Mouse (Mus musculus): ENCODE data around the gene Zcchc7.
"Not testable (repeated sequence)": the region's sequence is repeated elsewhere in the genome, so short reads cannot be mapped to it uniquely, and the experiment has no call there.

The Zcchc7 gene

GRCm38 (mm10) chr4:44755553-44756133, at the start of gene Zcchc7:
Gene Zcchc7 (plus strand): TSS chr4:44755877.
- no peak for DNase-seq

DNA sequence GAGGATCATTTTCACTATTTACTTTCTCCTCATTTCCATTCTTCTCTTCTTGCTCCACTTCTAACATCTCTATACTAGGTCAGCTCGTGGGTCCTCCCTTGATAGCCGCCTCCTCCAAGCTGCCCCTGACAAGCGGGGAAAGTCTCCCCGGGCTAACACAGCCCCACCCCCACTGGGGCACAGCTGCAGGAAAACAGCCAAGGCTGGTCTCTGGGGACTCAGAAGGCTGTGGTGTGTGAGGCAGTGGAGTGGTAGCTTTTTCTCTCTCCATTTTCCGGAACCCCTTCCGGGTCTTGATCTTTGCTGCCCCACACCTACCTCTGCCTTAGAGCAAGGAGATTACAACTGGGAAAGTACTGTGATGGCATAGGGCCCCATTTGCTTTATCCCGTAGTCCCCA, 49.7 kb upstream of the Zcchc7 start:
- DNase-seq, result no peak

- no peak for DNase-seq
These were observed 48.8 kb upstream of the Zcchc7 start for GRCm38 (mm10) chr4:44706865-44707264.

- no peak for DNase-seq
These were observed 47.4 kb upstream of the Zcchc7 start for GRCm38 (mm10) chr4:44708311-44708710.

DNA sequence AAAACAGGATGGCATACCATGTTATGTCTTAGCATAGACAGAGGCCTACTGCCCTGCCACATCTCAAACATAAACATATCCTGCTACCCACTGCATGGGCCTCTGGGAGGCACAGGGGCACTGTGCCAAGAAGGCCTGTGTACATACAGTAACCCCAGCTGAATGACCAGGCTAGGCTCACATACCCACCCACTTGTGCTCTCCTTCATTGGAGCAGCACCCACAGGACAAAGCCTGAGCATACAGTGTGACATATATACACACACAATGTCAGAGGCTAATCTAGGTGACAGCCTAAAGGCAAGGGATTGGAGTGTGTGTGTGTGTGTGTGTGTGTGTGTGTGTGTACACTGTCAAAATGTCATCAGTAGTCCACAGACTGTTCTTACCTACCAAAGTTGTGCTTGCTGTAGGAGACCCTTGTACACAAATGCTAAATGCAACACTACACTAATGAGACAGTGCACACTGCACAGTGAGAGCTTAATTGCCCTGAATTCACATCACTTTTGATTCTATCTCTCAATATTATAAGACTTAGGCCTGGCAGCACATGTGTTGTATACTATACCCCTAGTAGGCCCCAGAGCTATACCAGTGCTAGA, 46.5 kb upstream of the Zcchc7 start:
- DNase-seq, result no peak

DNA sequence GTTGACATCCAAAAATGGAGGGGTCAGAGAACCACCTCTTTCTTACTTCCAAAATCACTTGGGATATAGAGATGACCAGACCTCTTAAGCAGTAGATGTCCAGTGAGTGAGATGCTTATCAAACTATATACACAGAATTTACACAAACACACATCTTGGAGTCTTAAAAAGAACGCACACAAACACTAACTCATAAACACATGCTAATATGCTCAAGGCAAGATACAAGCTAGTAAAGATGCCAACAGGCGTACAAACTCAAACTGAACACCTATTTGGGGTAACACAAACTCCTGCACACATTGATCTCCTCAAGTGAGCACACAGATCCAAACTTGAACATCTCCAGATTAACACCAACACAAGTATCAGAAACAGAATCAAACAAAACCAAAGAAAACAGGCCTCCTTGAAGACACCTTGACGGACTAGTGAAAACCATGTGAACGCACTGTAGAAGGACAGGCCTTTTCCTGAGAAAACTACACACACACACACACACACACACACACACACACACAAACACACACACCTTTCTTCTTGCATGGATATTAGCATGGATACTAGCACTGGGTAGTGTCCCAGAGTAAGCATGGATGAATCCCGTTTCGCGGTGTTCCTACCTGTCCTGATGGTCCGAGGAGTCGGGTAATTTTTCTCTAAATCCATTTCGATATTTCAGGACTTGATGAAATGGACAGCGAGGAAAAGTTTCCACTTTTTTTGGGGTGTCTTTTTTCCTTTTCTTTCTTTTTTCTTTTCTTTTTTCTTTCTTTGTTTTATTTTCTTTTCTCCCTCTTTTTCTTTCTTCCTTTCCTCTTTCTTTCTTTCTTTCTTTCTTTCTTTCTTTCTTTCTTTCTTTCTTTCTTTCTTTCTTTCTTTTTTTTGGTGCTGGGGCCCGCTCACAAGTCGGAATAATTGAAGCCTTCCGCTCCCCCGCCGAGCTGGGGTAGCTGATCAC, 45.7 kb upstream of the Zcchc7 start, which contains the start of gene Pax5:
TSS of gene Pax5 (minus strand) at position 748 of the 961 bp plus-strand sequence.
- no peak for DNase-seq

DNA sequence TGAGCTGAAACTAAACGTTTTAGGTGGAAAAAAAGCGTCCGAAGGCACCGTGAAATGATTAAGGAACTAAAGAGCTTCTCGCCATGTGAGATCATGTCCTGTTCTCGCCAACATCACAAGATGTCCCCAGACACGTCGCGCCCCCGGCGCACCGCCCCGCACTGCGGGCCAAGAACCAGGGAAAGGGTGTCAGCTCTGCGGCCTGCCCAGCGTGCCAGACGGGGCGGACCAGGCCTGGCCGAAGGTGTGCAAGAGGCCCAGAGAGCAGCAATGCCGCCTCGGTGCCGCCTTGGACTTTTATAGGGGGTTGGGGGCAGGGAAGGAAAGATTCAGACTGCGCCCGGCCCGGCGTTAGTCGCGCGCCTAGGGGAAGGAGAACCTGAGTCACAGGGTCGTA, 45.0 kb upstream of the Zcchc7 start:
- DNase-seq, result peak in 1 of 2 experiments; percentile 38

DNA sequence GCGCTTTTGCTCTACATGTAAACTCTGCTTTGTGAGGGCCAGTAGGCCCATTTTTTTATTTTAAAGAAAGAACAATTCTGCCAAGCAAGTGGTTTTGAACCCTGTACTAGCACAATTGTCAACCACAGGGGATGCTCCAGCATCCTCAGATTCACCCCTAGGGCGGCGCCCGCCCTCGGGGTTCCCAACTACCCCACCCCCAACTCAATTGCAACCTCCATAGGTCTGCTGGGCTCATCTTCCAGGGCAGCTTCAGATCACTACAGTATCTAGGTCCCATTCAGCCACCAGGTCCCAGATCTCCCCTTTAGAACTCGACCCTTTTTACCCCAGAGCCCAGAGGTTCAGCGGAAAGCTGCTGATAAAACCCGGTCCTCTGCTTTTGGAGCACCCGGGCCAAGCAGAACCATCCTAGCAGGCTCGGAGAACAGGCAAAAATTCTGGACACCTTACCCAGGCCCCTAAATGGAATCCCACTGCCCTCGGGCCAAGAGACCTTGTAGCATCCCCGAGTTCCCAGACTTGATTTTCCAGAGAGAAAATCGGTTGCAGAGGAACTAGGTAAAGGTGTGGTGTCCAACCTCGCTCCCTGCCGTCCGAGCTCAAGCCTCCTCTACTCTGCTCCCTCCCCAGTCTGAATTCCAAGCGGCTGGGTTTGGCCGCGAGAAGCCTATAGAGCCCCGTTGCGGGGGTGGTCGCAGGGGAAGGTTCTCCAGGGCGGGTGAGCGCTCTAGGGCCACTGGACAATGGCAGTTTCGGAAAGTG, 44.4 kb upstream of the Zcchc7 start:
- no peak for DNase-seq

DNA sequence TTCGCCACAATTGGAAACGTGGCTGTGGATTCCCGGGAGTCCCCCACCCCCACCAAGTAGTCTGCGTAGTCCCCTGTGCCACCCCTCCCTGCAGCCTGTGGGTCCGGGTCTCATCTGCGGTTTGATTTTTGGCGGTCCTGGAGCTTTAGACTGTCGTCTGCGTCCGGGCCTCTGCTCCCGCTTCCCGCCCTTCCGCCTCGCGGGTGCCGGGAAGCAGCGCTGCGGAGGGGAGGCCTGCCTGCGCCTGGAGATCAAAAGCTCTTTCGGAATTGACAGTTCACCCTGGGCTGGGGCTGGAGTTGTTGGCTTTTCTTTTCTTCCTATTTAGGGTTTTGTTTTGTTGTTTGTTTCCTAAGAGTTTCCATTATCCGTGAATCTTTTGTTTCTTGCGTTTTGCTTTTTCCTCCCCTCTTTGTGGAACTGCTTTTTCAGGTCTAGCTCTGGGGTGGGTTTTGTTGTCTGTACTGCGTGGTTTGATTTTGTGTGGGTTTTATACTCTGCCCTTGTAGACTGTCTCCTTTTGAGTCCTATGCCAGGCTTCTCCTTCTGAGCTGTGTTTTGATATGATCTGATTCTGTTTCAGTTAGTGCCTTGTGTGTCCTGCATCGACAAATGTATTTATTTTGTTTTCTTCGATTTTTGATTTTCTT, 43.5 kb upstream of the Zcchc7 start:
- DNase-seq, result peak in 1 of 2 experiments; percentile 42

- DNase-seq, result peak in 1 of 2 experiments; percentile 27
These were observed 42.7 kb upstream of the Zcchc7 start for GRCm38 (mm10) chr4:44712786-44713553.

- DNase-seq, result no peak
These were observed 42.1 kb upstream of the Zcchc7 start for GRCm38 (mm10) chr4:44713554-44714051.

- peak in 1 of 2 experiments; percentile 51 for DNase-seq
These were observed 41.5 kb upstream of the Zcchc7 start for GRCm38 (mm10) chr4:44714111-44714621.

- no peak for DNase-seq
These were observed 40.0 kb upstream of the Zcchc7 start for GRCm38 (mm10) chr4:44715621-44716160.

GRCm38 (mm10) chr4:44716391-44716790, 39.3 kb upstream of the Zcchc7 start:
- no peak for DNase-seq

GRCm38 (mm10) chr4:44717676-44718075, 38.0 kb upstream of the Zcchc7 start:
- DNase-seq, result no peak

GRCm38 (mm10) chr4:44720046-44720445, 35.6 kb upstream of the Zcchc7 start:
- no peak for DNase-seq

- no peak for DNase-seq
These were observed 34.4 kb upstream of the Zcchc7 start for GRCm38 (mm10) chr4:44721237-44721636.

DNA sequence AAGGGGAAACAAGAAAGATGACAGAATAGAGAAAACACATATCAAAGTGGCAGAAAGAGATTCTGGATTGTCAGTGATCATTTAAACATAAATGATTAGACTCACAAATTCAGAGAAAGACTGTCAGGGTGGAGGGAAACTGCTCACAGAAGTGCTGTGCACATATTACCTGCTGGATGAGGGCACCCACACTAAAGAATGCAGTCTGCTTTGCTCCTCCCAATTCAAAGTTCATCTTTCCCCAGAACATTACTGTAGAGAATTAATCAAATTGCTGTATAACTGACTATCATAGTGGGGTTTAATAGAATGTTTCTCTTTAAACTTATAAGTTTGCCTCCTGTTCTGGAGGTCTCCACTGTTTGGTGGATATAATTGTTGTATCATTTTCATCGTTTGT, 15.2 kb upstream of the Zcchc7 start:
- peak; percentile 30 to 51 for DNase-seq

GRCm38 (mm10) chr4:44756134-44756951, 666 bp downstream of the Zcchc7 start:
- peak; percentile 93 to 96 for DNase-seq

DNA sequence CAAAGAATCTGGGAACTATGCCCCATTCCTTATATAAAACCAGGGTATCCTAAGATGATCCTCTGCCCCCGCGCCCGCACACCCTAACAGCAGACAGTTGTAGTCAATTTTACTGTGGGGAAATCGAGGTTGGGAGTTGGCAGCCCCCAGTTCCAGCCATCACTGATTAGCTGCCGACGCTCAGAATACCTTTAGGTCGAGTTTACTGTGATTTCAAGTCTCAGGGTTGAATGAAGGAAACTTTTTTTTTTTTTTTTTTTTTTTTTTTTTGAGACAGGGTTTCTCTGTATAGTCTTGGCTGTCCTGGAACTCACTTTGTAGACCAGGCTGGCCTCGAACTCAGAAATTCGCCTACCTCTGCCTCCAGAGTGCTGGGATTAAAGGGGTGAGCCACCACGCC, 1.5 kb downstream of the Zcchc7 start:
- not testable (repeated sequence) for DNase-seq
